Mouse (Mus musculus): Measurements from ENCODE around the gene Taf5.

Taf5 gene

DNA sequence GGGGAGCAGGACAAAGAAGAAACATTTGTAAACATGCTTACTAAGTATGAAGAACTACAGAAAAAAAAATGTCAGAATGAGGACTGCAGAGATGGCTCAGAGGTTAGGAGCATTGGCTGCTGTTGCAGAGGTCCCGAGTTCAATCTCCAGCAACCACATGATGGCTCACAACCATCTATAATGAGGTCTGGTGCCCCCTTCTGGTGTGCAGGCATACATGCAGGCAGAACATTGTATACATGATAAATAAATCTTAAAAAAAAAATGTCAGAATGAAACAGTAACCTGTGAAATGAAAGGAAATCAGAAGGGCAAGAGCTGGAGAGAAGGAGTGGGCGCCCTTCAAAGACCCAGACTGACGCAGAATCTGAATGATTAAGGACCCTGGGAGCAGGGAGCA, 1.7 kb upstream of the Taf5 start:
- CTCF ChIA-PET: no interaction called here

DNA sequence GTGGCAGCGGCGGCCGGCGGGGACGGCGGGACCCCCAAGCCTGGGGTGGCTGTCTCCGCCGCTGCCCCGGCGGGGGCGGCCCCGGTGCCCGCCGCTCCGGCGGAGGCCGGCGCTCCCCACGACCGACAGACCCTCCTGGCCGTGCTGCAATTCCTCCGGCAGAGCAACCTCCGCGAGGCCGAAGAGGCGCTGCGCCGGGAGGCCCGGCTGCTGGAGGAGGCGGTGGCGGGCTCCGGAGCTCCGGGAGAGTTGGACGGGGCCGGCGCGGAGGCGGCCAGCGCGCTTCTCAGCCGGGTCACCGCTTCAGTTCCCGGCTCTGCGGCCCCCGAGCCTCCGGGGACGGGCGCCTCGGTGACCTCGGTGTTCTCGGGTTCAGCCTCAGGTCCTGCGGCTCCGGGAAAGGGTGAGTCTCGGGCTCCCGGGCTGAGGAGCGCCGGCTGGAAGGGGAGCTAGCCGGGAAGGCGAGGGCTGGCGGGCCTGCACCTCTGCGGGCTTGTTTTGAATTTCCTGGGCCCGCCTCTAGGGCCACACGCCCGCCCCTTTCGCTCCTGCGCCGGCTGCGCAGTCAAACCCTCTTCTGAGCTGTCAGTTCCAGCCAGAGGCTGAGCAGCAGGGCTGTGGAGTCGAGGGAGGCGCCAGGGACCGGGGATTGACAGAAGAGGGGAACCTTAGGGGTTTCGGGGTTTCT, 522 bp downstream of the Taf5 start:
- CTCF ChIA-PET: interaction anchor here (1.0 kb wide), 1 partner anchor 21 kb away, joined by 3 read pairs; no protein-coding TSS in a partner anchor

DNA sequence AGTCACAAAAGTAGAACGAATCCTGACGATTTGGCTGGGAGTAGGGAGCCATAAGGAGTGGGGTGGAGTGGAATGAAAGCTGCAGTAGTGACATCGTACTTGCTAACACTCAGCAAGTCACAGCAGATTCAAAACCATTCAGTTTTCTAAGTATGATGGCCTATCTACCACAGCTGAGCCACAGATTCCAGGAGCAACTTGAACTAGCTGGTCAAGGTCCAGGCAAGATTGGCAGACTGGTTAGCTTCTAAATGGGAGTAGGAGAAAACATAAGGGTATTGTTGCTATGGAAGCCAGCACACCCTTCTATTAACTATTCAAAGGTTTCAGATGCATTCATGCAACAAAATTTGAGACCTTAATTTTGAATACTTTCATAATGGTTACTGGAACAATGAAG, 20.7 kb downstream of the Taf5 start:
- CTCF ChIA-PET: no interaction called here

DNA sequence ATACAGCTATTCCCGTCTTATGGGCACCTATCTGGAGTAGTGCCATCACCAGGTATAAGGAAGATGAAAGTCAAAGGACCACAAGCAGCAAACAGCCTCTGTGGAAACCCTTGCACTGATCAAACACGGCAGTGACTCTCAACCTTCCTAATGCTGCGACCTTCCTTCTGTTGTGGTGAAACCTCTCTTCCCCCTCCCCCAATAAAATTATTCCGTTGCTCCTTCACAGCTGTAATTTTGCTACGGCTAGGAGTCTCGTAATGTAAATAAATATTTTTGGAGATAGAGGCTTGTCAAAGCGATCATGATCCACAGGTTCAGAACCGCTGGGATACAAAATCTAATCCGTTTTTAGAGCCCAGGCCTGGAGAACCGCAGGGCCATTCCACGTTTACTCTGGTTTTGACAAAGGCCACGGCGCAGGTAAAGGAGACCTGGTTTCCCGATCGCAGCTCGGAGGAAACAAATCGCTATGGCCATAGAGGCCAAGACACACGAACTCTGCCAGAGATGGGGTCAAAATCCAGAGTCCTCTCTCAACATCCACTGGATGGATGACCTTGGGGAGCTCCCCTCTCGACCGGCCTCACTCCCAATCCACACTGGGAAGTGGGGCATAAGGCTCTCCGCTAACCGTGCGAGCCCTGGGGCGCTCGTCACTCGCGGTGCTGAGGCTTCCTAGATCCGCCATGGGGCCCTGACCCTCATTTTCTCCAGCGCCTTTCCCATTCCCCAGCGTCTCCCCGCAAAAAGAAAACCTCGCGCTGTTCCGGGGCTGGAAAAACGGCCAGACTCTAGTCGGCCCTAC, 22.4 kb downstream of the Taf5 start:
- CTCF ChIA-PET: interaction anchor here (0.6 to 0.7 kb wide), 3 partner anchors 22 to 221 kb away, joined by 3 to 7 read pairs (median 3); partner anchors contain the start of gene Taf5

DNA sequence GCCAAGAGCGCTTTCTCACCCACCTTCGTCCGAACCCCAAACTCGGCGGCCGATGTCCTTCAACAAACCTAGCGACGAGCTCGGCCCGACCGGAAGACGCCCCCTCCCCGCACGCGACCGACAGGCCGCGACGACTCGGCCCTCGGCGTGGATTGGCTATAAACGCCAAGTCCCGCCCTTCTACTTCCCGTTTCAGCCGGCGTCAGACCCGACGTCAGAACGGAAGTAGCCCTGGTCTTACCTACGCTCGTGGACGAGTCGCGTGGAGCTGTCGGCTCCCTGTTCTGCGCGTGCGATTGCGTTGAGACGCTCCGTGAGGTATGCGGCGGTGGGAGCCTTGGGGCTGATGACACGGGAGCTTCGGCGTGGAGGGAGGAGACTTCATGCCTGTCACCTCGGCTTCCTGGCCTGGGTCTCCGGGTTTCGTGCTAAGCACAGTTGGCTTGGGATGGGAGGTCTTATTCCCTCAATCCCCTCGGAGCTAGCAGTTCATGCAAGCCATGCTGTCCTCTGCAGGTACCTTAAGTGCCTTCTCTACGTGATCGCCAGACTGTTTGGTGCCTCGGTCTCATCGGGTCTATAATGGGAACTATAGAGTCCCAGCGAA, 23.1 kb downstream of the Taf5 start, which contains the start of the genes Usmg5 and Pdcd11:
Gene Usmg5 (minus strand): TSS at position 98 of the 607 bp plus-strand sequence.
Gene Pdcd11 (plus strand): TSS at position 219 of the 607 bp plus-strand sequence.
- CTCF ChIA-PET: interaction anchor here (0.6 kb wide), 1 partner anchor 77 kb away, joined by 3 read pairs; no protein-coding TSS in a partner anchor

DNA sequence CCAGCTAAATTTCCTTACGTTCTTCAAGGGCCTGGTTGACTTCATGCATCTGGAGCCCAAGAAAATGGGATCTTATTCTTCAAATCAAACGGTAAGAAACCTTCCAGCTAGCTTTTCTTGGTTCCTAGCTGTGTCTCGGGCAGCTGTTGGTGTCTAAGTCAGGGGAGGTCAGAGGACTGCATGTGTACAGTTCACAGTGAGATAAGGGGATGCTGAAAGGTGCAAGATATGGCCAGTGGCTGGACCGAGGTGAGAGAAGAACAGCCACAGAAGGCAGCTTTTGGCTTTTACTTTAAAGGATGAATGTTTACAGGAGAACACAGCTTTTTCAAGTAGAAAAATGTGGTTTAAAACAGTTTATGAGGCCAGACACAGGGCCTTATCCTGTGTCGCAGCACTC, 33.5 kb downstream of the Taf5 start:
- CTCF ChIA-PET: no interaction called here

DNA sequence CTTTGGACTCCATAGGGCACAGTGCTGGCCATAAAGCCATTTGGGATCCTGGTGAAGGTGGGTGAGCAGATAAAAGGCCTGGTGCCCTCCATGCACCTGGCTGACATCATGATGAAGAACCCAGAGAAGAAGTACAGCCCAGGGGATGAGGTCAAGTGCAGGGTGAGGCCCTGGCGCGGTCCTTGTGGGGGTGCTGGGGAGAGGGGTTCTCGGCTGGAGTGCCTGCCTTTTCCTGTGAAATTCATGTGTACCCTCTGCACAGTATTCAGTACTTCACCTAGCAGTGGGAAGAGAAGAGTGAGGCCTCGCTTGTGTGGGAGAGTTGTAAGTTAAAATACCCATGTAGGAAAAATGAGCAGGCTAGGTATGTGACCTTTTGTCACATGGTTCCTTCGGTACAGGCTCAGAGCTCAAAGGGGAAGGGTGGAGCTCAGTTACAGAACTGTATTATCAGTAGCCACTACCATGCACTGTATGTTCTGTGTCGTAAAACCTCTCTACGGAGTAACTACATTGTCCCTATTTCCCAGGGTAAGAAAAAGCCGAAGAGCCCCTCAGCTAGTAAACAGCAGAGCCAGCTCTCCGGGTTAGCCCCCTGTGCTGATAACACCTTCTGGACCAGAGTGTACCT, 37.2 kb downstream of the Taf5 start:
- CTCF ChIA-PET: no interaction called here

DNA sequence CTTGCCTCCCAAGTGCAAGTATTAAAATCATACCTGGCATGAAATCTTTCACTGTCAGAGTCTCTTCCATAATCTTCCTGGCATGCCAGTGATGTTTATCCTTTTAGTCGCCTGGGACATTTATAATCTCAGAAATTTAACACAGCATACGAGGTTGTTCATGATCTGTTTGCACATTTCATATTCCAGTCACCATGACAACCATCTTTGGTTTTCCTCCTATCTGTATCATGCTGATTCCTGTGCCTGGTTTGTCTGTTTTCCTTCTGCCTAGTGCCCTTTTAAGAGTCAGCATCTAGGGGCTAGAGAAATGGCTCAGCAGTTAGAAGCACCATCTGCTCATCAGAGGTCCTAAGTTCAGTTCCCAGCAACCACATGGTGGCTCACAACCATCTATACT, 51.1 kb downstream of the Taf5 start:
- CTCF ChIA-PET: no interaction called here

DNA sequence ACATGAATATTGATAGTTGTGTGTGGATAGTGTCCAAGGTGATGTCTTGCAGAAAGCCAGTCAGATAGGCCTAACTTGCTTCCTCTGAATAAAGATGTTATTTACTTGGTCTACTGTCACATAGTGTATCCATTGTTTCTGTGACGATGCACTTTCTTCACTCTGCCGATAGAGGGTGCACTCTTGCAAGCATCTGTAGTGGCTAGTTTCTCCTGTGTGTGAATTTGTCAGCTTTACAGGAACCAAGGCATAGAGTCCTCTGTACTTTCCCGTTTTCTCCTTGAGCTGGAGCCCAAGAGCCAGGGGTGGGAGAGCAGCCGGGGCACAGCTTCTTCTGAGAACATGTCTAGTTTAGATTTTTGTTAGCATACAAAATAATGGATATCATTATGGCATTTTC, 53.5 kb downstream of the Taf5 start:
- CTCF ChIA-PET: interaction anchor here (0.6 to 2.1 kb wide), 4 partner anchors 12 to 626 kb away, joined by 3 to 11 read pairs (median 7); partner anchors contain the start of gene Calhm2

DNA sequence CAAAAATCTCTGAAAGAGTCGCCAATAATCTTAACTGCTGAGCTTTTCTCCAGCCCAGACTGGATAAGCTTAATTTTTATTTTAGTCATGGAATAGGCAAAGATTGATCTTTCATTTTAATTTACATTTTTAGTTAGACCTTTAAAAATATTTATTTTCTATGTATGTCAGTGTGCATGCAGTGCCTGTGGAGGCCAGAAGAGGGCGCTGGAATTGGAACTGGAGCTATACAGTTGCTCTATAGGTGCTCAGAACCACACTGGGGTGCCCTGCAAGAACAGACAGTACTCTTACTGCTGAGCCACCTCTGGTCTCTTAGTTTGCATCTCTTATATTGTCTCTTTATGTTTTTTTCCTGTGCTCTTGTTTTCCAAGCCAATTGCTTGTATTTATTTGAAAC, 55.3 kb downstream of the Taf5 start:
- CTCF ChIA-PET: interaction anchor here (0.6 to 1.6 kb wide), 6 partner anchors 10 to 46 kb away, joined by 3 to 10 read pairs (median 4); no protein-coding TSS in a partner anchor

DNA sequence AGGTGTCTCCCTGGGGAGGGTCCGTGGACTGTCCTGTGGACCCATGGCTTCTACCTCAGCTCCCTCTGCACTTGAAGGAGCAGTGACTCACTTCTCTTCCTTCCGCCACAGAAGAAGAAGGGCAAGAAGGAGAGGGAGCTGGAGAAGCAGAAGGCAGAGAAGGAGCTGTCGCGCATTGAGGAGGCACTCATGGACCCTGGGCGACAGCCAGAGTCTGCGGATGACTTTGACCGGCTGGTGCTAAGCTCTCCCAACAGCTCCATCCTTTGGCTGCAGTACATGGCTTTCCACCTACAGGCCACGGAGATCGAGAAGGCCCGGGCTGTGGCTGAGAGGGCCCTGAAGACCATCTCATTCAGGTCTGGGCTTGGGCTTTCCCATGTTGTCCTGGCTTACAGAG, 60.6 kb downstream of the Taf5 start:
- CTCF ChIA-PET: interaction anchor here (0.9 kb wide), 1 partner anchor 19 kb away, joined by 3 read pairs; no protein-coding TSS in a partner anchor

DNA sequence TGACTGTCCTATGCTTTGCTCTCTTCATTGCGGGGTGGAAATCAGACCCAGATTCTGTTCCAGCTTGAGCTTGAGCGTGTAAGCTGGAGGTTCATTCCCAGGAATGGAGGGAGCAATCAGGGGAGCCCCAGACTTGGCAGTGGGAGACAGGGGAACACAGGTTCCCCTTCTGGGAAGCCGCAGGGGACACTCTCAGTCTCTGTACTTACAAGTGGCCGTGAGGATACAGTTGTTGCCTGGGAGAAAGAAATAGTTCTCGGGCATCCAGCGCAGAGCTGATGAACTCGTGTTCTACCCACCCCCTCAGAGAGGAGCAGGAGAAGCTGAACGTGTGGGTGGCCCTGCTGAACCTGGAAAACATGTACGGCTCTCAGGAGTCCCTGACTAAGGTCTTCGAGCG, 61.3 kb downstream of the Taf5 start:
- CTCF ChIA-PET: interaction anchor here (0.6 kb wide), 1 partner anchor 261 kb away, joined by 5 read pairs; no protein-coding TSS in a partner anchor

DNA sequence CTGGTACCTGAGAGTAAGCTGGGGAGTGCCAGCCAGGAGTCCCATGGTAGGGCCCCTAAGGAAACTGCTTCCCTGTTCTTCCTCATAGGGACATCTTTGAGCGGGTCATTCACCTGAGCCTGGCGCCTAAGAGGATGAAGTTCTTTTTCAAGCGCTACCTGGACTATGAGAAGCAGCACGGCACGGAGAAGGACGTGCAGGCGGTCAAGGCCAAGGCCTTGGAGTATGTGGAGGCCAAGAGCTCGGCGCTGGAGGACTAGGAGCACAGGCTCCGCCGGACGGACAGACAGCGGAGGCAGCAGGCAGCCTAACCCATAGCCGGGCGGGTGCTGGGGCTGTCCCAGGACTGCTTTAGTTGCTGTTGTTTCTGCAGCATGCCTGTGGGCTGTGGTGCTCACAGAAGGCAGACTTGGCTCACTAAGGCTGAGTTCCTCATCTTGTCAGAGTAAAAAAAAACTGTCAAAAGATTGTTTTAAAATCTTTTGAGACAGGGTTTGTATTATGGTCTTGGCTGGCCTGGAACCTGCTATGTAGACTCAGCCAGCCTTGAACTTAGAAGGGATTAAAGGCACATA, 63.1 kb downstream of the Taf5 start:
- CTCF ChIA-PET: no interaction called here

Measured in spleen, embryonic (tissue).